Mouse (Mus musculus): Measurements from ENCODE around the gene Ank3.

DNA sequence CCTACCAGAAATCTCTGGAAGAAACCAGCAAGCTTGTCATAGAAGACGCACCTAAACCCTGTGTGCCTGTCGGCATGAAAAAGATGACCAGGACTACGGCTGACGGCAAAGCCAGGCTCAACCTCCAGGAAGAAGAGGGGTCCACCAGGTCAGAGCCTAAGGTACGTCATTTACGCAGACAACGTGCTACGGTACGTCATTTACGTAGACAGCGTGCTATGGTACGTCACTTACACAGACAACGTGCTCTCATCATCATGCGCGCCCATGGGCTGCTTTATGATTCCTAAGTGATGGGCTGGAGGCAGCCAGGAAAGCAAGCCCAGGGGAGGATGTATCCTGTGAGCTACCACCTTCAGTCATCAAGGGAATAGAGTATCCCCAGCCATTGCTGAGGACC is 606.3 kb downstream of the Ank3 start:
- TF ChIP-seq CTCF (IDR thresholded peaks at IDR 0.05; ENCODE audit: extremely low read depth, insufficient read length, insufficient replicate concordance, low read depth, low read length) (no peak), POLR2A (IDR thresholded peaks at IDR 0.05; ENCODE audit: low read depth, low read length) (no peak)
